8 mouse cellular contexts compared by ENCODE assay signal in the genomic region with DNA sequence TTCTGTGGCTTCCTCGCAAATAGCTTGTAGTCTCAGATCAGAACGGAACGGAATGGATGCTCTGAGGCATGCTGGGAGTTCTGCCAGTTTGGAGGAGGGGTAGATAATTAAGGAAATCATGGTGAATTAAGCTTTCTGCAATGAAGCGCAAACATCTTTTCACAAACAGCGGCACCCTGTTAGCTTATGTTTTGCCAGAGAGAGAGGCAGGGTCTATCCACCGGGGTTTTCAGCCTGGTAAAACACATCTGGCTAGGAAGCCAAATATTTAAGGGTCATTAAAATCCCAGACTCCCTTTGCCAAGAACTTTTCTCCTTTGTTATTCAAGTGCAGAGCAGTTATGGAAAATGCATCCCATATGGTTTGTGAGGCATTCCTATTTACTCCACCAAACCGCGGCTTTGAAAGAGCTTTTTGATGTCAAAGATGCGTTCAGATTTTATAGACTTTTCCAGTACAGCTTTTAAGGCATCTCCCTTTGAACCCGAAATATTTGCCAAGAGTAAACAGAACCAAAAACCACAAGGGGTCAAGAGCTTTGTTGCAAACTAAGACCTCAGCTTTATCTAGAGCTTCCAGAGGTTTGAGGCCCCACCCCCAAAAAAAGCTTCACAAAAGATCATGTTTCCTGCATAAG.
A peak's percentile ranks its signal among the peaks of the same experiment; 100 is the strongest.
DNase-seq lines count a peak whose midpoint lies in the region; ATAC-seq and TF ChIP-seq lines count a peak whose summit lies in the region.

No protein-coding gene starts in this region.

- H3K36me3 ChIP-seq in lung, embryonic 14.5 days (ENCODE audit: insufficient read depth), result no peaks in the 10 kb centered on the region

- peak; percentile 36 for DNase-seq in embryo, embryonic 10.5 days (ENCODE audit: low spot score)
- no peak for DNase-seq in embryo, embryonic 9.5 days (ENCODE audit: extremely low spot score)
- DNase-seq in lung, embryonic 14.5 days, result peak; percentile 92
- no peak for DNase-seq in lung, adult 18-20 months
- peak; percentile 11 to 13 for DNase-seq in kidney, adult 8-10 months
- peak; percentile 23 for DNase-seq in lung, postnatal 36 days
- DNase-seq in adrenal gland, postnatal 36 days, result no peak
- DNase-seq in layer of hippocampus, adult 8-10 months (ENCODE audit: low spot score in 2 of 2), result no peak

- 12% methylated on average over 10 of the region's 10 CpGs for WGBS in lung, embryonic 14.5 days

- peaks cover 29% of the 10 kb centered on the region for H3K4me1 ChIP-seq in lung, embryonic 14.5 days (ENCODE audit: insufficient read depth)

- H3K4me2 ChIP-seq in lung, embryonic 14.5 days, result no peak overlapping the region

- H3K27ac ChIP-seq in lung, embryonic 14.5 days (ENCODE audit: low read depth), result peak overlapping the region; percentile 96

- peak; percentile 80 for ATAC-seq in lung, embryonic 14.5 days (ENCODE audit: insufficient read depth)

- no peak overlapping the region for H3K4me3 ChIP-seq in lung, embryonic 14.5 days (ENCODE audit: low read depth, low read length)

- no peak for TF ChIP-seq CTCF in lung, embryonic 14.5 days (IDR thresholded peaks at IDR 0.05; ENCODE audit: low read depth)

- H3K9ac ChIP-seq in lung, embryonic 14.5 days, result no peak overlapping the region

- no peaks in the 10 kb centered on the region for H3K27me3 ChIP-seq in lung, embryonic 14.5 days (ENCODE audit: insufficient read depth, low read length)

- H3K9me3 ChIP-seq in lung, embryonic 14.5 days (ENCODE audit: low read depth, low read length), result no peaks in the 10 kb centered on the region

Comparison
In these comparisons a context has a peak if more than half of its experiments do, and no peak if none do; other contexts are left out.
1. DNase-seq: peak in embryo, embryonic 10.5 days (single experiment), lung, embryonic 14.5 days (single experiment), kidney, adult 8-10 months (2 of 2) and lung, postnatal 36 days (single experiment); none in embryo, embryonic 9.5 days (single experiment), lung, adult 18-20 months (0 of 2), adrenal gland, postnatal 36 days (0 of 2) and layer of hippocampus, adult 8-10 months (0 of 2).